Mouse (Mus musculus): ENCODE data around the gene Vwce. TPM values are rescaled to one million over a fixed set of nuclear protein-coding genes. Genes with fewer than 3 reads are reported as not detected.

Gene Vwce
- total and polyA plus RNA-seq, 2 experiments: 4.5 to 30.7 TPM

DNA sequence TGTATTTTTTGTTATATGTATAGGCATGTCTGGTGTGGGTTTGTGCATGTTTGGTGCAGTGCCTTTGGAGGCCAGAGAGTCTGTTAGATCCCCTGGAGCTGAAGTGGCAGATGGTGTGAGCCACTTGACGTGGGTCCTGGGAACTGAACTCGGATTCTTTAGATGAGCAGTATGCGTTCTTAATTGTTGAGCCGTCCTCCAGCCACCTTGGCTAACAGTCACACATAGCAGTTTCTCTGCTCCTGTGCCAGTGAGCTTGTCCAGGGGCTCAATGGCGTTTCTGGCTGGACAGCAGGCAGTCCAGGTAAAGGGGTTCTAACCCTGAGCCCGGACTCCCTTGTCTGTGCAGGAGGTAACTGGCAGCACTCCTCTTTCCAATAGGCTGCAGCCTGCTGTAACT lies 74.9 kb downstream of the Vwce start:
- H3K27ac ChIP-seq (replicated peaks; ENCODE audit: insufficient read depth, low read depth, low read length): no peak overlapping the region
- 84% methylated on average over 6 of the region's 6 CpGs for WGBS
- peaks cover 4% of the 10 kb centered on the region; the same call in 1 of the 2 replicates for H3K79me2 ChIP-seq (ENCODE audit: control insufficient read depth, insufficient read depth, low read length)
- 0 out of 2 replicates have a peak, but pooled peaks cover under 1% of the 10 kb centered on the region for H3K4me1 ChIP-seq (ENCODE audit: control insufficient read depth, insufficient read depth, low read length)
- H3K27me3 ChIP-seq (ENCODE audit: control insufficient read depth, insufficient read depth, low read length): no peaks in the 10 kb centered on the region
- peaks cover 13% of the 10 kb centered on the region; the same call in 1 of the 2 replicates for H3K36me3 ChIP-seq (ENCODE audit: control insufficient read depth, insufficient read depth, low read length)
- no peak overlapping the region for H3K9ac ChIP-seq (ENCODE audit: low read depth, low read length)
- DNase-seq (ENCODE audit: extremely low read depth, low read depth, low spot score): no peak
- no peak for TF ChIP-seq CTCF (IDR thresholded peaks at IDR 0.05; ENCODE audit: low read depth, low read length)
- TF ChIP-seq POLR2A (IDR thresholded peaks at IDR 0.05; ENCODE audit: extremely low read depth, insufficient read depth, low read length): no peak
- H3K4me3 ChIP-seq (ENCODE audit: insufficient read depth, low read depth, low read length): no peak overlapping the region

DNA sequence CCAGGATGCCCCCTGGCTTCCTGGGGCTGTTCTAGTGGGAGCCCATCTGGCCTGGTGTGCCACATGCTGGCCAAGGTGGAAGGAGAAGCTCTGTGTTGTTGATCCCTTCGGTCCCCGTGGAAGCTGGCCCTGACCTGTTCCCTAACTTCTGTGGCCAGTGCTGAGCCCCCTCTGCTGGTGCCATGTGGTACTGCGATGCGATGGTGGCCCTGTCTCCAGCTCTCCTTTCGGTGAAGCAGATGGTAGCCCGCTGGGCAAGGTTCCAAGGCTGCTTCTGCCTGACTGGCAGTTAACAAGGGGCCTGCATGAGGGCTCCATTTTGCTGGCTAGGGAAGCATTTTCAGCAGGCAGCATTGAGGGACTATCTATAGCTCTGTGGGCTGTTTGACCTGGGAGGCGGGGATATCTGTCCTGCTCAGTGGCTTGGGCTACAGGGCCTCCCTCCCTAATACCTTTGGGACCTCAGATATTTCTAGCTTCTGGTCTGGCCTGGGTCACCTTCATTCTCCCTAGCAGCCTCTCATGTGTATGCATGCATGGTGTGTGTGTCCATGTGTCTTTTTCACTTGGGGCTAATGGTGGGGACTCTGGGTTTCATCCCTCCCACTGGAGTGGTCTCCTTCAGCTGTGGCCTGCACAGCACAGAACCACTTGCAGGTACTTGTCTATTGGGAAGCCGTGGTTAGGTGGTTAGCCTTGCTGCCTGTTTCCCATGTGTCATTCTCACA lies 75.5 kb downstream of the Vwce start:
- peaks cover 4% of the 10 kb centered on the region; the same call in 1 of the 2 replicates for H3K79me2 ChIP-seq (ENCODE audit: control insufficient read depth, insufficient read depth, low read length)
- no peak overlapping the region for H3K9ac ChIP-seq (ENCODE audit: low read depth, low read length)
- DNase-seq (ENCODE audit: extremely low read depth, low read depth, low spot score): peak; percentile 74
- no peaks in the 10 kb centered on the region for H3K4me1 ChIP-seq (ENCODE audit: control insufficient read depth, insufficient read depth, low read length)
- no peak overlapping the region for H3K27ac ChIP-seq (replicated peaks; ENCODE audit: insufficient read depth, low read depth, low read length)
- H3K36me3 ChIP-seq (ENCODE audit: control insufficient read depth, insufficient read depth, low read length): peaks cover 14% of the 10 kb centered on the region; the same call in 1 of the 2 replicates
- WGBS: 21% methylated on average over 8 of the region's 8 CpGs
- H3K4me3 ChIP-seq (ENCODE audit: insufficient read depth, low read depth, low read length): no peak overlapping the region
- no peaks in the 10 kb centered on the region for H3K27me3 ChIP-seq (ENCODE audit: control insufficient read depth, insufficient read depth, low read length)
- TF ChIP-seq CTCF (IDR thresholded peaks at IDR 0.05; ENCODE audit: low read depth, low read length) (peak; percentile 99), POLR2A (IDR thresholded peaks at IDR 0.05; ENCODE audit: extremely low read depth, insufficient read depth, low read length) (no peak)

DNA sequence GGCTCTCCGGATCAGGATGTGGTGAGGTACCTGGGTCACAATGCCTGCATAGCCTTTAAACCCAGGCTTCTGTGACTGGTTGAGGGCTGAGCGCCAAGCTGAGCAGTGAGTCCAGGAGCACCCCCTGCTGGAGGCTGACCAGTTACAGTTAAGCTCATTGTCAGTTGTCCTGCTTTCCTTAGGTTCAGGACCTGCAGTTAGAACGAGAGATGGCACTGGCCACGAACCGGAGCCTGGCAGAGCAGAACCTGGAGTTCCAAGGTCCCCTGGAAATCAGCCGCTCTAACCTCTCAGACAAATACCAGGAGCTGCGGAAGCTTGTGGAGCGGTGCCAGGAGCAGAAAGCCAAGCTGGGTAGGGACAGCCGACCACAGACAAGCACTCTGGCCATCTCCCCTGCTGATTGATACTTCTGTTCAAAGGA lies 76.1 kb downstream of the Vwce start:
- Histone ChIP-seq H3K27me3 (ENCODE audit: control insufficient read depth, insufficient read depth, low read length) (no peaks in the 10 kb centered on the region), H3K36me3 (ENCODE audit: control insufficient read depth, insufficient read depth, low read length) (peaks cover 14% of the 10 kb centered on the region; the same call in 1 of the 2 replicates), H3K4me3 (ENCODE audit: insufficient read depth, low read depth, low read length) (no peak overlapping the region), H3K9ac (ENCODE audit: low read depth, low read length) (no peak overlapping the region), H3K4me1 (ENCODE audit: control insufficient read depth, insufficient read depth, low read length) (no peaks in the 10 kb centered on the region), H3K27ac (replicated peaks; ENCODE audit: insufficient read depth, low read depth, low read length) (no peak overlapping the region), H3K79me2 (ENCODE audit: control insufficient read depth, insufficient read depth, low read length) (peaks cover 2% of the 10 kb centered on the region; the same call in 1 of the 2 replicates)
- TF ChIP-seq CTCF (IDR thresholded peaks at IDR 0.05; ENCODE audit: low read depth, low read length): peak; percentile 82
- TF ChIP-seq POLR2A (IDR thresholded peaks at IDR 0.05; ENCODE audit: extremely low read depth, insufficient read depth, low read length): no peak
- peak; percentile 55 for DNase-seq (ENCODE audit: extremely low read depth, low read depth, low spot score)
- 59% methylated on average over 9 of the region's 9 CpGs for WGBS

DNA sequence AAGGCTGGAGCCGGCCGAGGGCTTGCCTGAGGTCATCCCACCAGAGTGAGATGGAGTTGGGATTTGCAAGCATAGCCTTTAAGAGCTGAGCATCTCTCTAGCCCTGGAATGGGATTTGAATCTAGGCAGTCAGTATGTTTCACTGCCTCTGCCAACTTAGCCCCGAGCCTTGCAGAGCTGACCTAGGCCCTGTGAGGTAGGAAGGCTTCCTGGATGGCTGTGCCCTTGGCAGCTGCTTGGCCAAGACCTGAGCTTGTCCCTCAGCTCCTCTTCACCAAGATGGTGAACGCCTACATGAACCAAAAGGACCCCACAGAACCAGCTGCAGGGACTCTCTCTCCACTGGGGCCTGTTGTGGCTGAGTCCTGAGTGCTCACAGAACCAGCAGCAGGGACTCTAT lies 76.7 kb downstream of the Vwce start:
- H3K27ac ChIP-seq (replicated peaks; ENCODE audit: insufficient read depth, low read depth, low read length): no peak overlapping the region
- no peaks in the 10 kb centered on the region for H3K27me3 ChIP-seq (ENCODE audit: control insufficient read depth, insufficient read depth, low read length)
- no peak for DNase-seq (ENCODE audit: extremely low read depth, low read depth, low spot score)
- no peak overlapping the region for H3K9ac ChIP-seq (ENCODE audit: low read depth, low read length)
- TF ChIP-seq CTCF (IDR thresholded peaks at IDR 0.05; ENCODE audit: low read depth, low read length) (no peak), POLR2A (IDR thresholded peaks at IDR 0.05; ENCODE audit: extremely low read depth, insufficient read depth, low read length) (no peak)
- no peaks in the 10 kb centered on the region for H3K4me1 ChIP-seq (ENCODE audit: control insufficient read depth, insufficient read depth, low read length)
- 97% methylated on average over 4 of the region's 4 CpGs for WGBS
- peaks cover 14% of the 10 kb centered on the region; the same call in 1 of the 2 replicates for H3K36me3 ChIP-seq (ENCODE audit: control insufficient read depth, insufficient read depth, low read length)
- no peak overlapping the region for H3K4me3 ChIP-seq (ENCODE audit: insufficient read depth, low read depth, low read length)
- no peaks in the 10 kb centered on the region for H3K79me2 ChIP-seq (ENCODE audit: control insufficient read depth, insufficient read depth, low read length)

DNA sequence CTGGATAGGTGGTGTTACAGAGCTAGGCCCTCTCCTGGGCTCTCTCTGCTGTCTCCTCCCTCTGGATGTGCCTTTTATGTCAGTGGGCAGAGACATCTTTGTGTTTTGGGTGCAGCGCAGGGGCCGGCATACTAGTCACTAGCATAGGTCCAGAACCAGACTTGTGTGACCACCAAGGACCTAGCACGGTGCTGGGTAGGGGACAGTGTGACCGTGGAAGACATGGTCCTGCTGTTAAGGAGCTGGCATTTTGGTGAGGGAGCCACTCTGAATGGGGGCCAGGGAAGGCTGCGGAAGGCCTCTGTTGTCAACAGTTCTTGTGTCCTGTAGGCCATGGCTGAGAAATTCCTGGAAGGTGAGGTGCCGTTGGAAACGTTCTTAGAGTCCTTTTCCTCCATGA lies 78.2 kb downstream of the Vwce start:
- Histone ChIP-seq H3K9ac (ENCODE audit: low read depth, low read length) (no peak overlapping the region), H3K4me3 (ENCODE audit: insufficient read depth, low read depth, low read length) (no peak overlapping the region), H3K36me3 (ENCODE audit: control insufficient read depth, insufficient read depth, low read length) (peaks cover 14% of the 10 kb centered on the region; the same call in 1 of the 2 replicates), H3K4me1 (ENCODE audit: control insufficient read depth, insufficient read depth, low read length) (no peaks in the 10 kb centered on the region), H3K27ac (replicated peaks; ENCODE audit: insufficient read depth, low read depth, low read length) (no peak overlapping the region), H3K27me3 (ENCODE audit: control insufficient read depth, insufficient read depth, low read length) (no peaks in the 10 kb centered on the region), H3K79me2 (ENCODE audit: control insufficient read depth, insufficient read depth, low read length) (no peaks in the 10 kb centered on the region)
- TF ChIP-seq CTCF (IDR thresholded peaks at IDR 0.05; ENCODE audit: low read depth, low read length): no peak
- no peak for TF ChIP-seq POLR2A (IDR thresholded peaks at IDR 0.05; ENCODE audit: extremely low read depth, insufficient read depth, low read length)
- DNase-seq (ENCODE audit: extremely low read depth, low read depth, low spot score): no peak
- WGBS: 98% methylated on average over 7 of the region's 7 CpGs

DNA sequence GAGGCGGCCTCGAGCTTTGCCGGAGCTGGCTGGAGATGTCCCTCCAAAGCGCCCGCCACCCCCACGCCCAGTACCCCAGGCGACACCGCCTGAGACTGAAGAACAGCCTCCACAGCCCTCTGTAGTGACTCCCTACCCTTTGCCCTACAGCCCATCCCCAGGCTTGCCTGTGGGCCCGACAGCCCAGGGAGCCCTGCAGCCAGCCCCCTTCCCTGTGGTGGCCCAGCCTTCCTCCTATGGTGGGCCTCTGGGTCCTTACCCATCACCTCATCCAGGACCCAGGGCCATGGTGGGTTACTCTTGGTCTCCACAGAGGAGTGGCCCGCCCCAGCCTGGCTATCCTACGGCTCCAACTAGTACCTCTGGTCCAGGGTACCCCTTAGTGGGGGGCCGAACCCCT lies 78.6 kb downstream of the Vwce start:
- Histone ChIP-seq H3K27ac (replicated peaks; ENCODE audit: insufficient read depth, low read depth, low read length) (no peak overlapping the region), H3K27me3 (ENCODE audit: control insufficient read depth, insufficient read depth, low read length) (no peaks in the 10 kb centered on the region), H3K4me1 (ENCODE audit: control insufficient read depth, insufficient read depth, low read length) (no peaks in the 10 kb centered on the region), H3K79me2 (ENCODE audit: control insufficient read depth, insufficient read depth, low read length) (no peaks in the 10 kb centered on the region), H3K9ac (ENCODE audit: low read depth, low read length) (no peak overlapping the region), H3K36me3 (ENCODE audit: control insufficient read depth, insufficient read depth, low read length) (peaks cover 14% of the 10 kb centered on the region; the same call in 1 of the 2 replicates), H3K4me3 (ENCODE audit: insufficient read depth, low read depth, low read length) (no peak overlapping the region)
- DNase-seq (ENCODE audit: extremely low read depth, low read depth, low spot score): no peak
- TF ChIP-seq CTCF (IDR thresholded peaks at IDR 0.05; ENCODE audit: low read depth, low read length): no peak
- TF ChIP-seq POLR2A (IDR thresholded peaks at IDR 0.05; ENCODE audit: extremely low read depth, insufficient read depth, low read length): no peak
- 96% methylated on average over 12 of the region's 12 CpGs for WGBS
